Mouse (Mus musculus) G1E (cell line): ENCODE data around the gene Rtp3. TPM values are rescaled to one million over a fixed set of nuclear protein-coding genes. Genes with fewer than 3 reads are reported as not detected.

Source experiments
- ATAC-seq: 2 replicates; pipeline ENCODE4 v1.8.0; 2016; ENCODE audit warnings: mild to moderate bottlenecking; ENCODE audit not compliant: insufficient number of reproducible peaks, poor library complexity, low FRiP score, severe bottlenecking; ENCODE audit errors: extremely low read depth
- DNase-seq: peaks from one replicate; pipeline ENCODE4 v3.0.0; 2012; ENCODE audit warnings: low spot score
- H3K27me3 ChIP-seq: 2 replicates; pipeline ENCODE4 v1.6.1; 2012; ENCODE audit warnings: mild to moderate bottlenecking, low read length, inconsistent platforms; ENCODE audit not compliant: insufficient read depth
- H3K36me3 ChIP-seq: replicated peaks from 2 replicates; pipeline ENCODE3; 2012; ENCODE audit warnings: mild to moderate bottlenecking, inconsistent platforms
- H3K4me1 ChIP-seq: 2 replicates; pipeline ENCODE4 v1.6.1; 2012; ENCODE audit warnings: low read depth, low read length, inconsistent platforms, mixed read lengths; ENCODE audit not compliant: insufficient read depth
- H3K4me3 ChIP-seq: 2 replicates; pipeline ENCODE4 v1.5.1; 2012; ENCODE audit warnings: low read depth, mild to moderate bottlenecking, inconsistent platforms, low read length, moderate library complexity, mixed read lengths
- H3K9me3 ChIP-seq: replicated peaks from 2 replicates; pipeline ENCODE4 v1.6.1; 2012; ENCODE audit warnings: inconsistent platforms
- CTCF ChIP-seq: IDR thresholded peaks from 2 replicates; pipeline ENCODE4 v1.5.1; 2012; ENCODE audit warnings: low read depth, low read length, inconsistent platforms, mixed read lengths
- GATA1 ChIP-seq: IDR thresholded peaks from 2 replicates; pipeline ENCODE4 v1.6.1; 2012; ENCODE audit warnings: borderline replicate concordance, low read length, inconsistent platforms, mixed read lengths
- GATA2 ChIP-seq: IDR thresholded peaks from 2 replicates; pipeline ENCODE4 v1.6.1; 2012; ENCODE audit warnings: low read depth, low read length, inconsistent platforms, borderline replicate concordance
- POLR2AphosphoS5 ChIP-seq: IDR thresholded peaks from 2 replicates; pipeline ENCODE4 v1.6.1; 2012; ENCODE audit warnings: low read depth, low read length, inconsistent platforms; ENCODE audit not compliant: insufficient replicate concordance
- TAL1 ChIP-seq: conservative IDR thresholded peaks from 2 replicates; pipeline ENCODE4 v1.6.1; 2012; ENCODE audit warnings: low read depth, low read length, inconsistent platforms, mixed read lengths
- polyA plus RNA-seq: library from polyadenylated mRNA; stranded (reverse); fragments of >175 nt; gene quantifications from 2 replicates; pipeline ENCODE4 v1.2.3, GENCODE M21; 2012
- total RNA-seq, 2 experiments: library from RNA; stranded (forward) in 1 of 2; stranded (reverse) in 1 of 2; fragments of 200-1000 nt in 1 of 2; fragments of >200 nt in 1 of 2; fragmentation: Nextera tagmentation in 1 of 2; gene quantifications; 2 replicates each; pipeline ENCODE4 v1.2.3; 2014 to 2017

Gene Rtp3
- total and polyA plus RNA-seq, 3 experiments: 0.16 TPM; not detected in 2

DNA sequence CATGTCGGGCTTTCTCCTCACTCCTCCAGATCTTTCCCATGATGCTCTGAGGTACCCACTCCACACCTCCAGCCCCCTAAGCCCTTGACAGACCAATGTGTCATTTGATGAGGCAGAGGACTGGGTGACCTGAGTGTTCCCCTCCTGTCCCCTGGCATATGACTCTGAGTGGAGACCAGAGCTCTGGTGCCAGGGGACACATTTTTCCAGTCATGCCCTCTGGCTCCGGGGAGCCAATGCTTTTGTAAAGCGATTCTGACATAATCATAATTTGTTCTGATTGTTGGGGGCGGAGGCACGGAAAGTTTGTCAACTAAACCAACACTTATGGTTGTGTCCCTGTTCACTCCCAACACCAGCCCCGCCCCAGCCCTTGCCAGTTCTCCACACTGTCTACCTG, 34.4 kb downstream of the Rtp3 start:
- no peak for ATAC-seq
- TF ChIP-seq TAL1 (no peak), CTCF (no peak), GATA2 (no peak), GATA1 (no peak), POLR2AphosphoS5 (no peak)
- H3K4me1 ChIP-seq: no peaks in the 10 kb centered on the region
- H3K9me3 ChIP-seq: no peaks in the 10 kb centered on the region
- no peak for DNase-seq
- H3K4me3 ChIP-seq: no peak overlapping the region
- peaks cover 23% of the 10 kb centered on the region for H3K27me3 ChIP-seq
- H3K36me3 ChIP-seq: no peaks in the 10 kb centered on the region

DNA sequence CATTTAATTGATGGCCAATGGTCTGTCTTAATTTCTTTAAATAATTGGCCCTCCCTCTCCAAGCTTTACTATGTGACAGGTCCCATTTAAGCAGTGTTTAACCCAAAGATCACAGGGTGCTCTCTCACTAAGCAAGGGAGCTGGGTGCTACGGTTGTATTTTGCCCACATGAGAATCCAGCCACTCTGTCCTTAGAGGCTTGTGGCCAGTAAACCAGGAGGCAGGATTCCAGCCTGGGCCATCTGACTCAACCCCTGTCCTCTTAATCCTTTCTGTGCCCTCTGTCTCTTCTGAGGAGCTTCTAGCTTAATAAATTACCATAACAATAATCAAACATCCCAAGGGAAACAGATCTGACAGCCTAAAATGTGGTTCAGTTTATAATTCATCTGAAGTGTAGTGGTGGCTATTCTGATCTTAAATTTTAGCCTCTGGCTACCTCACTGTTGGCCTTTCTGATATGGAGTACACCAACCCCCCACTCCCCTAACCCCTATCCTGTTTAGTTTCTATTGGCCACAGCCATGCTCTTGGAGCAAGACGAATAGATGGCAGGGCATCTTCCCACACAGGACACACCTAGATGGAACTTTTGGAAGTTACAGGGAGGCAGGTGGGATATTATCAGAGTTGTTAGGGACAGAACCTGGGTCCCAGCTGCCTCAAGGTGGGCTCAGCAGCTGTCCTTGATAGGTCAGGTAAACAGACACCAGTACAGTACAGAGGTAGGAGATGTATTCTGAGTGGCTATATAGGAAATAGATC, 35.5 kb downstream of the Rtp3 start:
- Histone ChIP-seq H3K4me1 (no peaks in the 10 kb centered on the region), H3K9me3 (no peaks in the 10 kb centered on the region), H3K36me3 (no peaks in the 10 kb centered on the region), H3K4me3 (no peak overlapping the region), H3K27me3 (peaks cover 23% of the 10 kb centered on the region)
- ATAC-seq (no peak), DNase-seq (no peak)
- TF ChIP-seq GATA1 (no peak), GATA2 (no peak), TAL1 (no peak), POLR2AphosphoS5 (no peak), CTCF (no peak)

DNA sequence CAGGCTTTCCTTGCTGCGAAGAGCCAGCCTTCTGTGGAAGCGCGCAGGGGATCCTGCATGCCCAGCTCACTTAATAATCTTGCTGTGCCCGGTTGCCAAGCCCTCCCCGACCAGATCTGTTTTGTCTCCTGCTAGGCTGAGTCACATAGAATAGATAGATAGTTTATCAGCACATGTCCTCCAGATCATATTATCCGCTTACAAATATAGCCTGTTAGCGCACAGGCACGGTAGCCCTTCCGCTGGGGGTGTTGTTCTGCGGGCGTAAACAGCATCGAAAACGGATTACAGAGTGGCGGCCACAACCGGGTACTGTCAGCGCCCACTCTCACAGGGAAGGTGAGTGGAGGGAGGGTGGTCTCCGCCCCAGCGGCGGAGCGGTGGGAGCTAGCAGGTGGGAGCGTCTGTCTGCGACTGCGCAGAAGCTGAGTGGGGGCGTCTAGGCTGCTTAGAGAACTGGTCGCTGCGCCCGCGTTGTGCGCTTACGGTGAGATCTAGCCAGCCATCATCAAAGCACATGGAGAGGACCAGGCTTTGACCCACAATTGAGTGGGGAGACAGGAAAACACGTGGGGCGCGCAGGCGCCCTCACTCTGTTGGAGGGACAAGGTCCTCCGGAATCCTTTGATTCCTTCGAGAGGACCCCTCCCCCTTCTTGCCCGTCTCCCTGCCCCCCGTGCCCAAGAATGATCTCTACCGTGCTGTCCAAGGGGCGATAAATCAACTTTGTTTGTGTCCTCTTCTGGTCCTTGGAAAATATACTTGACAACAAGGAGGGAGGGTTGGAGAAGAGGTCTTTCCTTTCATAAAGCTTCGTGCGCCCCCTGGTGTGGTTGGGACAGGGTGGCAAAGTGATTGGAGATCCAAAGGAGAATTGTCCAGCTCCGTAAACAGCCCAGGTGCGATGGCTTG, 36.6 kb downstream of the Rtp3 start:
- TF ChIP-seq CTCF: no peak
- Histone ChIP-seq H3K27me3 (peaks cover 24% of the 10 kb centered on the region), H3K4me3 (no peak overlapping the region), H3K9me3 (no peaks in the 10 kb centered on the region), H3K4me1 (no peaks in the 10 kb centered on the region), H3K36me3 (no peaks in the 10 kb centered on the region)
- ATAC-seq (no peak), DNase-seq (no peak)

DNA sequence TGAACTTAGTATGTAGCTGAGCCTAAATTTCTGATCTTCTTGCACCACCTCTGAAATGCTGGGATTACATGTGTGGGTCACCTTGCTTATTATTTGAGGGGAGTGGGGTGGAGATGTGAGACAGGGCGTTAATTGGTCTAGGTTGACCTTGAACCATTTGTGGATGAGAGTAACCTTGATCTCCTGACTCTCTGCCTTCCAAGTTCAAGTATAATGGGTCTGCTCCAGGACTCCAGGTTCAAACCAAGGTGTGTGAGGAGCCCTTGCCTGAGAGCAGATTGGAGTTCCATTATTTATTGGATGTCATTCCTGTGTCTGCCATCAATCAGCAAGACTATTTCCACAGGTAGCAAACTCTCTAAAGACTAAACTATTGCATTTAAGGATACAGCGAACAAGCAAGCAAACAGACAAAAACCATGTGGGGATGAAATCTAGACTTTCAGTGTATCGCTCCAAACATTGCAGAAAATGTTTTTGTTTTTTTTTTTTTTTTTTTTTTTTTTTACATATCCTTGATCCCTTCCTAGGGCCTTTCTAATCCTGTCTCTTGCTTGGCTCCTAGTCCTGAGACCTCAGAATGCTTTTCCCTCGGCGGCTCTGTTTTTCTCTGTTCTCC, 37.3 kb downstream of the Rtp3 start:
- no peaks in the 10 kb centered on the region for H3K9me3 ChIP-seq
- H3K36me3 ChIP-seq: no peaks in the 10 kb centered on the region
- no peak for ATAC-seq
- H3K4me1 ChIP-seq: no peaks in the 10 kb centered on the region
- peaks cover 25% of the 10 kb centered on the region for H3K27me3 ChIP-seq
- DNase-seq: no peak
- TF ChIP-seq POLR2AphosphoS5: no peak
- no peak for TF ChIP-seq GATA1
- no peak for TF ChIP-seq GATA2
- TF ChIP-seq TAL1: no peak
- no peak for TF ChIP-seq CTCF
- no peak overlapping the region for H3K4me3 ChIP-seq

DNA sequence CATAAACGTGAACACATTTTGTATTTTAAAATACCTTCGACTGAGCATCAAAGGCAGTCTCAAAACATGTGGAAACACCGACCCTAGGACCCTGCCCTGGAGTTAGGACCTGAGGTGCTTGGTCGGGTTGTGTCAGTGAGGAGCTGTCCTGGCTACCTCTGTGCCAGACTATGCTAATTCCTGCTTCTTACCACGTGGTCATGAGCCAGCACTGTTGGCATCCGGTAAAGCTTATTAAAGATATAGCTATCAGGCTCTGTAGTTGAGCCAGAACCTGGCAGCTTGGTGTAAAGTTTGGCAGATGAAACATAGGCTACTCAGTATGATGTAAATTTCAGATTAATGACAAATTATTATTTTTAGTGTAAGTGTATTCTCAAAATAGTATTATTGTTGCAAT, 38.0 kb downstream of the Rtp3 start:
- TF ChIP-seq TAL1: no peak
- TF ChIP-seq POLR2AphosphoS5: no peak
- TF ChIP-seq GATA2: no peak
- TF ChIP-seq GATA1: no peak
- TF ChIP-seq CTCF: no peak
- no peak overlapping the region for H3K4me3 ChIP-seq
- no peak for ATAC-seq
- no peaks in the 10 kb centered on the region for H3K9me3 ChIP-seq
- no peaks in the 10 kb centered on the region for H3K4me1 ChIP-seq
- peaks cover 29% of the 10 kb centered on the region for H3K27me3 ChIP-seq
- DNase-seq: no peak
- H3K36me3 ChIP-seq: no peaks in the 10 kb centered on the region

DNA sequence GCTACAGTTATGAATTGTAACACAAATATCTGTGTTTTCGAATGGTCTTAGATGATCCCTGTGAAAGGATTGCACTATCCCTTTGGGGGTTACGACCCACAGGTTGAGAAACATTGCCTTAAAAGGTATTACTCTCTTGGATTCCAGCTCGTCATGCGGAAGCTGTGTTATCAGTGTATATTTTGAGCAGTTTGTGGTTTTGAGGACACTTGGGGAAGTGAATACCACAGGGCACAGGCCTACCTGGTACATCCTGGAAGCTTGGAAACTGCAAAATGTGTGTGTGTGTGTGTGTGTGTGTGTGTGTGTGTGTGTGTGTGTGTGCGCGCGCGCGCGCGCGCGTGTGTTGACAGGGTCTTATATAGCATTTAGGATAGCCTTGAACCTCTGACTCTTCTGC, 38.5 kb downstream of the Rtp3 start:
- Histone ChIP-seq H3K9me3 (no peaks in the 10 kb centered on the region), H3K4me3 (no peak overlapping the region), H3K27me3 (peaks cover 33% of the 10 kb centered on the region), H3K4me1 (no peaks in the 10 kb centered on the region), H3K36me3 (no peaks in the 10 kb centered on the region)
- ATAC-seq (no peak), DNase-seq (no peak)
- TF ChIP-seq GATA1 (no peak), TAL1 (no peak), GATA2 (no peak), CTCF (no peak), POLR2AphosphoS5 (no peak)
